Mouse (Mus musculus) lung, adult 18-20 months (tissue): Measurements from ENCODE around the gene Tmem192.
A peak's percentile ranks its signal among the peaks of the same experiment; 100 is the strongest.

Experiments
- DNase-seq, 2 experiments: peaks; one replicate each; pipeline ENCODE4 v3.0.0; 2022; ENCODE audit warnings: mixed read lengths in 2 of 2

The Tmem192 gene

DNA sequence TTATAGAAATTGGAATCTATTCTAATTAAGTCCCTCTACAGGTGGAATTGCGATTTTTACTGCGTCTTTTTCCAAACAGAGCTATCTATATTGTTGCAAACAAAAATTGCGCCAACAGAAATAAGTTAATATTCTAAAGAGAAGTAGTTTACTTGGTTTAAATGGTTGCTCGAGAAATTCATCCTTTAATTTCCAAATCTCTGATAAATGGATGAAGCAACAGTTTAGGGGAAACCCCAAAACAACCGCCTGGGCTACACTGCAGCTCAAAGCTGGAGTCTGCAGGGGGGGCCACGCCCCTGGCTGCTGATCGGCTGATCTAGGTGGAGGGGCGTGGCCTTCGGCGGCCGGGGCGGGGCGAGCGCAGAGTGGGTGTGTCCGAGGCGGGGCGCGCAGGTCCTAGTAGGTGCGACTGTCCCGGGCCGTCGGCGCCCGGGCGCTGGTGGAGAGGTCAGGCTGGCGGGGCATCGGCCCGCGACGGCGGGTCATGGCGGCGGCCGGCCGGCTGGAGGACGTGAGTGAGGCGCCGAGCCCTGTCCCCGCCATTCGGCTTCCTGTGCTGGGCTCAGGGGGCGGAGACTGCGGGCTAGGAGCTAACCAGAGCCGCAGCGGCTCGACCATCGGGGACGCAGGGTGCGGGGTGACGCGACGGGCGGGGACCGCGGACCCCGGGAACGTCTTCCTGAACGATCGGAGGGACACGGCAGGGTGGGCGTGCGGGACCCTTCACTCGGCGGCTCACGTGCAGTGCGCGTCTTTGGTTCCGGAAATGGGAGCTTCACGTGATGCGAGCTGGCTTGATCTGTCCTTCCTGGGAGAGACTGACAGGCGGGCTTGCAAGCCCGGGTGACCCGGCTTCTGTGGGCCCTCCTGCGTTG lies at the start of gene Tmem192:
Tmem192 (plus strand) TSS at position 366 of the 878 bp plus-strand sequence.
- peak; percentile 97 for DNase-seq

DNA sequence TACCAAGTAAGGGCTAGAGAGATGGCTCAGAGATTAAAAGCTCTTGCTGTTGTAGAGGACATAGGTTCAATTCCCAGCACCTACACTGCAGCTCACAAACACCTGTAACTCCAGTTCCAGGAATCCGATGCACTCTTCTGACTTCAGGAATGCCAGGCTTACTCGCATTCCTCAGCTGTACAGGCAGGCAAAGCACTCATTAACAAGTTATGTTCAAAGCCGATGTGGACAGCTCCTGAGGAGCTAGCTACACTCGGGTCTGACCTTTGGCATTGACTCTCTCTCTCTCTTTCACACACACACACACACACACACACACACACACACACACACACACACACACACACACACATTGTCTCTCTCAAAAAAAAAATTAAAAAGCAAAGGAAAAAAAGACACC lies 48.3 kb upstream of the Tmem192 start:
- no peak for DNase-seq

DNA sequence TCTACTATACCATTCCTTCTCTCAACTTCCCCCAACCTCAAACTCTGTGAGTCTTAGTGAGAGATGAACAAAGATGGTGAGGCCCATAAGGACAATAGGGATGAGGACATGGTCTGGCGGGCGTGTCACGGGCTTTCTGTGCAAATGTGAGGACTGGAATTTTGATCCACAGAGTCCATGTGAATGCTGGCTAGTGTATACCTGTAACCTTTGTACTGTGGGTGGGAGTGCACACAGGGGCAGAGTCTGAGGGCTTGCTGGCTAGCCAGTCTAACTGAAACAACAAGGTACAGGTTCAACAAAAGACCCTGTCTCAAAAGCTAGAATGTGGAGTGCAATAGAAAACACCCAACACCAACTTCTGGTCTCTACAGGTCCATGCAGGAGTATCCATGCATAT lies 46.3 kb upstream of the Tmem192 start:
- DNase-seq = no peak

DNA sequence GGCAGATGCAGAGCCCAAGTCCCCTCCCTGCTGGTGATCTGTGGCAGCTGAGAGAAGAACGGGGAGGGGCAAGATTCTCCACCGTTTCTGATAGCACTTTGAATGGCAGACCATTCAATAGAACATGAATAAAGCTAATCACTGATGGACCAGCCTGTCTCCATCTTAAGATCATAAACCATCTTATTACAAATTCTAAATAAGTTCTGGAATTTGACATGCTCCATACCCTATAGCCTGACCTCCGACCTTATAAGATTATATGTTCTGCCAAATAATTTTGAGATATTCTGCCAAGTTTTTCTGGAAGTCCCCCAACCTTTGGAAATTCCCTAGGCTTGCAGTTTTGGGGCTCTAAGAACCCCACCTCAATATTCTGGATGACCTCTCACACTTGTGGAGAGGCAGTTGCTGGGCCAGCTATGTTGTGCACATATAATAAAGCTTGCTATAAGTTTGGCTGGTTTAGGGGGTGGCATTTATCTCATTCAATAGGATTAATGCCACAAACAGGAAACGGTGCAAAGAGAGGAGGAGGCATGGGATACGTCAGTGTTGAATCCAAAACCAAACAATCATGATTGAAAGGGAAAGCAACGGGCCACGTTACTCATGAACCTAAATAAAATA lies 45.3 kb upstream of the Tmem192 start:
- DNase-seq = no peak

DNA sequence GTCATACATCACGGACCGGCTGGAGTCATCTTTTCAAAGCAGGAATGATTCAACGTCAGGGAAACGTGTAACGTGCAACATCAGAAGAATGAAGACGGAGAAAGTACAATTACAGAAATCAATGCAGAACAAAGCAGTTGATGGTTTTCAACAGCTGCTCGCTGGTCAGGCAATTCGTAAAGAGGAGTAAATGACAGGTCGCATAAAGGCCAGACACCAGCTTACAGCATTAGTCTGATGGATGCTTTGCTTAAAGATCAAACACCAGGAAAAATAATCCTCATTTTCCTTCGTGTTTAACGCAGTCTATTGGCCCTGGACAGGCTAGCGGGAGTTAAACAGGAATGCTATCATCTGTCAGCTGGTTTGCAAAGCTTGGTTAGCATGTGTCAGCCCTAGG lies 44.8 kb upstream of the Tmem192 start:
- DNase-seq = no peak

DNA sequence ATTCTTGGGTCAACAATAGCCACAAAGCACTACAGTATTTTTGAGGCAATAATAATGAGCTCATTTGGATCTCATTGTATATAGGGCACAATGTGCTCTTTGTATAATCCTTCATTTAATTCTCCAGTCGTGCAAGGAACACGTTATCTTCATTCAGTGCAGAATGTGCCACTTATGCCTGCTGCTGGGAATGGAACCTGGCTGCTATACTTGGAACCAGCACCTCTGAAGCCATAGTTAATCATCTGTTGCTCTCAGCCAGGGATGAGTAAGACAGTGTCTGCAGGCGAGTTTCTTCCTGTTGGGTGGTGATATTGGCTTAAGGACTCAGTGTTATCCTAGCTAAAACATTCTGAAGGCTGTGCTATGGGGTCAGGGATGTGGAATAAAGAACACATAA lies 43.2 kb upstream of the Tmem192 start:
- no peak for DNase-seq

DNA sequence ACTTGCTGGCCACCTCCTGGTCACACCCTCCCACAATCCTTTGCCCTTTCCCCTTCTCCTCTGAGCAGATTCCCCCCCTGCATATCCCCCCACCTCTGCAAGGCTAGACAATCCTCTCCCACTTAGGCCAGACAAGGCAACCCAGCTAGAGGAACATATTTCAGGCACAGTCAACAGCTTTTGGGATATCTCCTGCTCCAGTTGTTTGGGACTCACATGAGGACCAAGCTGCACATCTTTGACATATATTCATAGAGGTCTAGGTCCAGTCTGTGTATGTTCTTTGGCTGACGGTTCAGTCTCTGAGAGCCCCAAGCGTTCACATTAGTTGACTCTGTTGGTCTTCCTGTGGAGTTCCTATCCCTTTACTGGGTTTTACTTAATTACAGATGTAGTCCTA lies 37.0 kb upstream of the Tmem192 start:
- no peak for DNase-seq

DNA sequence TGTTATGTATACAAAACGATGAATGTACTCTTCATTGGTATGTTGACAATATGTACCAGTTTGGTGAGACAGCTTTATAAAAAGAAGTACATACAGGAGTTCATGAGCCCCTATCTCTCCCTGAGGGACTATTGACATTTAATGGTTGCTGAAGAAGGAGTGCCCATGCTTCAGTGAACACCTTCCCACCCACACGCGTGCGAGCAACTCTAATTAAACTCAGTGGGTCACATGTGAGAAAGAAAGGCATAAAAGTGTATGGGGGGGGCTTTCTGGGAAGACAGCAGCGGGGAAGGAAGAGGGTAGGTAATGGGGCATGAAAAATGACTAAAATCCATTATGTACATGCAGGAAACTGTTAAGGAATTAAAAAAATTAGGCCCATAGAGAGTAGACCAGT lies 30.2 kb upstream of the Tmem192 start:
- no peak for DNase-seq

DNA sequence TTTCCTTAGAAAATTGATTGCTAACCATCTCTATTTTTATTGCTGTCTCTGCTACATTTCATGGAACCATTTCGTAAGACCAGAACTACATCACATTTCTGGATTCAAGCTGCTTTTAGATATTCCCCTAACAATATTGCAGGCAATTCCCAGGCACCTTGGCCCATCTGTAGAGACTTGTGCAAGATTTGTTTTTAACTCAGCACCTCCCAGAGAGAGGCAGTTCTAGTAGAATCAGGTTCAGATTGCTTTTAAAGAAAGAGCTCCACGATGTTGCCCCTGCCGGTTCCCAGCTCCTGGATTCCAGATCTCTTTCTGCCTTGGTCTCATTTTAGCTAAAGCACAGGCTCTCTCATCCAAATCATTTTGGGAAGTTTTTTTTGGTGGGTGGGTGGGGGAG lies 23.7 kb upstream of the Tmem192 start:
- no peak for DNase-seq

DNA sequence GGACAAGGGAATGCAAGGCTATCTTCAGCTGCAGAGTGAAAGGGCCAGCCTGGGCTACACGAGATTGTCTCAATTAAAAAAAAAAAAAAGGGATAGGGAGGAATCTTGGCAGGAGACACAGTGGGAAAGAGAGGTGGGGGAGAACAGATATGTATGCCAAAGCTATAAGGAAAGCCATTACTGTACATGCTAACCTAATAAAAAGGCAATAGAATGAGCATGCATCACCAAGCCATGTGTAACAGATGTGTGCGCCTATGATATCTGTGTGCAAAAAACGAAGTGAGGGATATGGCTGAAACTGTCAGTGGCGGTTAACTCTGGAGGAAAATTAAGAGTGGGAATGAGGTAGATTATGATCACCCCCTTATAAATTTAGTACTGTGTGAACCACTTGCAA lies 21.2 kb upstream of the Tmem192 start:
- DNase-seq = no peak

DNA sequence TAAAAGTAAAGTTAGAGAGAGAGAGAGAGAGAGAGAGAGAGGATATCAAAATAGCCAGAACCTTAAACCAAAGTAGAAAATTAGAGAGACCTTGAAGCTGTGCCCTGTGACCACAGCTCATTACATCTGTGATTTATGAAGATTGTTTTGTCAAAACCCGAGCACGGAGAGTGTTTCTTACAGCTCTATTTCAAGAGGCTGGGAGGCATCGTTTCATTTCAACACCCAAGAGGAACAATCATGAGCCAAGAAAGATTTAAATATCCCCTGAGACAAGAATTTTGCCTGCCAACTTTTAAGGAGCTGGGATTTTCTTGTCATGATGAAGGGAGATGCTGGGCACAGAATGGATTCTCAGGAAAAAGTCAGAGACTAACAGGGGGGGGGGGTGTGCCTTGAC lies 20.6 kb upstream of the Tmem192 start:
- no peak for DNase-seq

DNA sequence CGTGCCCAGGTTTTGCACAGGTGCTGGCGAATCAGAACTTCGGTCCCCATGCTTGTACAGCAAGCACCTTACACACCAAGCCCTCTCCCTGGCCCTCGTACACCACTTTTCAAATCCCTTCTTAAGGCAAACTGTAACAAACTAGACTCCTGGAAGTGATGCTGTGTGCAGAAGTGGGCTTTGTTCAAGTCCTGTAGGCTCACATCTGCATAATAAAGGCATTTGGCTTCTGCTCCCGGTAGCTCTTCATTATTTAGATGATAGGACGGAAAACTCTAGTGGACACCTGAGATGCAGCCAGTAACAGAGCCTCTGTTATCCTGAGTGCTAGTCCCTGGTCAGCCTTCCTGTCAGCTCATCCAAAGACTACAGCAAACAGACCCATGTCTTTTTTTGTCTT lies 18.0 kb upstream of the Tmem192 start:
- DNase-seq = no peak

DNA sequence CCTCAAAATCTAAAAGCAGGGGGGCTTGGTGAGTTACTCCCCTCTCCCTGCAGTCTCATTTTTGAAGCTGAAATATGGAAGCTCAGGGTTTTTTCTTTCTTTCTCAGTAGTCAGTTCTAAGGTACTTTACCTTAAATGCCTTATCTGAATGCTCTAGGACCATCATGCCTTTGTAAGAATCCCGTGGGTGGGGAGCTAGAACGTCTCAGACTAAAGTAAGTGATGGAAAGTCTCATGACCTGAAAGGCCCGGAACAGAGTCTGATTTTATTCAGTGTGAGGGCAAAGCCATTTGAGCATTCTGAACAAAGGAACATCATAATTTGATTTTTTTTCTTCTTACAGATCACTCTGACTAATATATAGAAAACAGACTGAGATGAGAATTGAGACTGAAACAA lies 12.0 kb upstream of the Tmem192 start:
- no peak for DNase-seq

DNA sequence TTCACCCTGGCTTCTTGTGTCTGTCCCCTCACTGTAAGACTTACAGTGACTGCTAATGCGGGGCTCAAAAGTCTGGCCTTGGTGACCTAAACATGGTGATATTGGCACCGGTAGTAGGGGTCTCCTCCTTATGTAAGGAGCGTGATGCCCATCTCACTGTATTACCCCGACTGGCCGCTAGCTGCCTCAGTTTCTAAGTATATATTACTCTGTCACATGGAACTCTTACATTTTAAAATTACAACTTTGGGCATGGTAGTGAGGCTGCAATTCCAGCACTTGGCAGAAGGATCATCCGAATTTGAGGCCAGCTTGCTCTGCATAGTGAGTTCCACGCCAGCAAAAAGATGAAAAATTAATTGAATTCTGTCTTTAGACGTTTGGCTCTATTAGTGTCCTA lies 6.0 kb upstream of the Tmem192 start:
- no peak for DNase-seq

DNA sequence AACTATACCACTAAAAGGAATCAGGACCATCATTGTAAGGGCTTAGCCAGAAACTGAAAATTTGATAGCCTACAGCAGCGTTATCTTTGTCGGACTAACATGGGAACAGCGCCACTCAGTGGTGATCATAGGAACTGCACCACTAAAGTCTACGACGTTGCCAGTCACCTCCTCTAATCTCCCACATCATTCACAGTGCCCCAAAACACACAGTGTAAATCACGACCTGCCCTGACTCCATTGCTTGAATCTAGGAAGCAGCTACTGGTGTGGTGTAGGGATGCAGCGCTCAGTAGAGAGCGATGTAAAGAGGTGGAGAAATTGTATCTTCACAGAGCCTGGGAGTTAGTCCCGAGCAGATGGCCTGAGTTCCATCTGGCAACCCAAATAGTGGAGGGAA lies 5.5 kb upstream of the Tmem192 start:
- DNase-seq = peak; percentile 66 to 71

DNA sequence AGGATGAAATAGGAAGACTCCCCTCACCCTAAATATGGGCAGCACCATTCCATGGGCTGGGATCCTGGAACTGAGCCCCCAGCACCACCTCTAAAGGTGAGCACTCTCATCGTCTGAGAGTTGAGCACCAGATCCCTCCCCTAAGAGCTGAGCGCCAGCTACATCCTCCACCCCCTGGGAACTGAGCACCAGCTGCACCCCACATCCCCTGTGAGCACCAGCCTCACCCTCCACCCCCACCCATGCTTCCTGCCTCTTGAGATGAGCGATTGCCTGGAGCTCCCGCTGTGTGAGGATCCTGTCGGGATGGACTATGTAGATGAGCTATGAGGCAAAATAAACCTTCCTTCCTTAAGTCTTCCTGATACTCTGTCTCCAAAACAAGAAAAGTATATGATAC lies 4.0 kb upstream of the Tmem192 start:
- DNase-seq = no peak

DNA sequence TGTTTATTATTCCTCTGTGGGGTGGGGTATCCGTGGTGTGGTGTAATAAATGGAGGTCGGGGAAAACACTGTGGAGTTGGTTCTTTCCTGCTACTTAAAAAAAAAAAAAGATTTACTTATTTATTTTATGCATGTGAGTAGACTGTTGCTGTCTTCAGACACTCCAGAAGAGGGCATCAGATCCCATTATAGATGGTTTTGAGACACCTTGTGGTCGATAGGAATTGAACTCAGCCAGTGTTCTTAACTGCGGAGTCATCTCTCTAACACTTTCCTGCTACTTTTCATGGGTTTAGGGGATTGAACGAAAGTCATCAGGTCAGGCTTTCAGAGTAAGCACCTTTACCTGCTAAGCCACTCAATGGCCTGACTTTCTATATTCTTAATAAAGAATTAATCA lies 2.2 kb upstream of the Tmem192 start:
- DNase-seq = no peak

DNA sequence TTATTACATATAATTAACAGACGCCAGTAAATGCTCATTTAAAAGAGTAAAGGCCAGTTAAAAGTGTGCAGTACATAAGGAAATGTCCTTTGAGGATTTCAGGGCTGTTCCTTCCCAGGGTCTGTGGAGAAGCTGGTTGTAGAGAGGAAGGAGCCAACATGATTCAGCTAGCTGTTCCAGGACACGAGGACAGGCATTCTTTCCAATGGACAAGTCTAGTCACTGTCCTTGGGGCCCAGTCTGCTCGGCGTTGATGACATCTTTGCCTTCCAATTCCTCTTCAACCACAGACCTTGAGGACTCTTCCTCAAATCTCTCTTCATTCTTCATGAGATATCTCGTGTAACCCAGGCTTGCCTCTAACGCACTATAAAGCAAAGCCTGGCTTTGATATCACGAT lies 1.4 kb upstream of the Tmem192 start:
- DNase-seq = no peak

DNA sequence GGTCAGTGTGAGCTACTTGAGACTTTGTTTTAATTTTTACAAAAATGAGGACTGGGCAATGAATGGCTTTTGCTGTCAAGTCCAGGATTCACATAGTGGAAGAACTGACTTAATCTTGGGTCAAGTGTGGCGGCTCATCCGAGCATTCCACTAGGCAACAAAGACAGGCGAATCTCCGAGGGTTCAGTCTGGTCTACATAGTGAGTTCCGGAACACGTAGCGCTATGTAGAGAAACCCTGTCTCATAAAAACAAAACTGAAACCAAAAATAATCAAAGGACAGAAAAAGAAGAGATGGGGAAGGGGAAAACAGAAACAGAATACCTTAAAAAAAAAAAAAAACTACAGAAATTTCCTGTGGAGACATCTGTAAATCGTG lies 555 bp upstream of the Tmem192 start:
- no peak for DNase-seq

DNA sequence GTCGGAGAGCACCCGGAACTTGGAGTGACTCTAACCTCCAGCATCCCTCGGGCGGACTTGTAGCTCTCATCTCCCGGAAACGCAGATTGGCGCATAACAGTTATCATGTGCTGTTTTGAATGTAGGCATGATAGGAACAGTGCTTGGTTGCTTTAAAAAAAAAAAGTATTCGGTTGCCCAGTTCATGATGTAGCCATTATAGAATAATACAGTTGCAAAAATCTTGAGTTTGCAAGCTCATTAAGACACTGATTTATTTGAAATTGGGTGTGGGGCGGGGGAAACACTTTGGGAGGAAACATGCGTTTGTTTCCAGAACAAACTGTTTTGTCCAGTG lies 681 bp downstream of the Tmem192 start:
- no peak for DNase-seq

DNA sequence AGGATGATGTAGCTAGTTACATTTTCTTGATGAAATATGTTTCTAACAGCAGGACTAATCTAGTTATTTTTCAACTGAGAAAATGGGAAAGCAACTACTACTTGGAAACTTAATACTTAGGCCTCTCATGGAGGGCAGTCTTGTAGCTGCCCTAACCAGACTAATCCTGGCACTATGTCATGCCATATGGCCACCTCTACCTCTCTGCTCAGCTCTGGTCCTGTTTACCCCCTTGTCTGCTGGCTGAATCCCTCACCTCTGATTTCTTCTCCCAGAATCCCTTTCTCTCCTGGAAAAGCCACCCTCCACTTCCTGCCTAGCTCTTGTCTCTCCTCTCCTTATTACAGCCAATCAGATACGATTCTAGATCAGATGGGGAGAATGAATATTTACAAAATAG lies 1.4 kb downstream of the Tmem192 start:
- DNase-seq = no peak

DNA sequence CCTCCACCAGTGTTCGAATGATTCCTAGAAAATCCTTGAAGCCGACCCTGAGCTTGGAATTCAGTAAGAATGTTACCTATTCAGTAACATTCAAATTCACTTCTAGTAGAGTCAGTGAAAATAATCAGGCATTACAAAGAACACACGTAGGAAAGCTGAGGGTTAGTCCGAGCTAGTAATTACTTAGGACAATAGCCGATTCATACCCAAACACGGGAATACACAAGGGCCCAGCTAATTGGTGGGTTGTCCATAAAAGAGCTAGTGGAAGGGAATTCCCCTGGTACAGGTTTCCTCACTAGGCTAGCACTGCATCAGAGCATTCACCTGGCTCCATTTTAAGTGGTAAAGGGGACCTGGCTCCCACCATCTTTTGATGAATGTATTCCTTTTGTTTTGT lies 5.1 kb downstream of the Tmem192 start:
- DNase-seq = no peak

DNA sequence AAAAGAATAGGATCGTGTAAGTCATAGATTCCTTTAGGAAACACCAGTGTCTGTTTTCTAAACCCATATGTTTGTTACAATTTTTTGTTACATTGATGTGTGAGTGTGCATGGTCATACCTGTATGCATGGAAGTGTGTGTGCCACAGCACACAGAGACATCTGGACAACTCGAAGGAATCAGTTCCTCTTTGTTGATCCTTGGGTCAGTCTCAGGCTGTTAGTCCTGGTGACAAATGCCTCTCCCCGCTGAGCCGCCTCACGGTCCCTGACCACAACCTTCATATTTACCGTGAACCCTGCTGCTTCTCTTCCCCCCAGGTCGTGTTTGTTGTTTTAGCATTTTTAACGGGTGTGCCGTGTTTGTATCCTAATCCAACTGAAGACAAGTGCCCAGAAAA lies 12.0 kb downstream of the Tmem192 start:
- no peak for DNase-seq

DNA sequence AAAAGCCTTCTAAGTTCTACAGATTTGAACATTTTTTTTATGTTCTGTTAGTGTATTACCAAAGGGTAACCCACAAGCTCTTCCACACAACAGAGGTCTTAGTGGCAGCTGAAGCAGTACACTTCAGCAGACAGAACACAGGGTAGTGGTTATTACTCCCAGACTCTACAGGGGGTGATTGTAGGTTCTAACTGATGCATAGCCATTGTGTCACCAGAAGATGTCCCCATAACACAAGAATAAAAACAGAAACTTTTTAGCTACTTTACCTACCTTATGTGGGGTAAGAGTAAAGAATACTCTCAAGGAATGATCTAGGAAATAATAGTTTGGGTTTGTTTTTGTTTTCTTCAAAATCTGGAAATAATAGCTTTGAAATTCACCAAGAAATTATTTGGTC lies 15.9 kb downstream of the Tmem192 start:
- DNase-seq = no peak
